Mouse (Mus musculus) cerebellum, adult 9-10 months (tissue): ENCODE measurements at regions not wholly inside any gene's neighbourhood (a gene's known extent, or its start where the extent isn't known, plus 50 kb on each side); places are given as distances from the start of the nearest gene placed in this dataset.

Experiments used
- DNase-seq: peaks from one replicate; pipeline ENCODE4 v3.0.0; 2022

DNA sequence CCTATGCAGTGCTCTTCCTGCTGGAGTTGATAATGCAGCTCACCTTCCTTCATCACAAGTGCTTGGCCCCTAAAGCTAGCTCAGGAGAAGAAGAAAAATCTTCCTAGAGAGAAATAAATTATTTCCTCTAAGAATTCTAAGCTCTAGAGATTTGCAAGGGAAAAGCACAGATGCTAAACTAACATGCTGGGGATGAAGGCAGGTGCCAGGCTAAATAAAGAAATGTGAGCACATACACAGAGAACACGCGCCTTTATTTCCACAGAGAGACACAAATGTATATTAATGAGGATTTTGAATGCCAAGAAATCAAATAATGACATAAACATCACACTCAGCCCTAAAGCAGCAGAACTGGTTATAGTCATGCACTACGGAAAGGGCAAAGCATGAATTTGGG lies 229.5 kb upstream of the Mamld1 start:
- DNase-seq: no peak

DNA sequence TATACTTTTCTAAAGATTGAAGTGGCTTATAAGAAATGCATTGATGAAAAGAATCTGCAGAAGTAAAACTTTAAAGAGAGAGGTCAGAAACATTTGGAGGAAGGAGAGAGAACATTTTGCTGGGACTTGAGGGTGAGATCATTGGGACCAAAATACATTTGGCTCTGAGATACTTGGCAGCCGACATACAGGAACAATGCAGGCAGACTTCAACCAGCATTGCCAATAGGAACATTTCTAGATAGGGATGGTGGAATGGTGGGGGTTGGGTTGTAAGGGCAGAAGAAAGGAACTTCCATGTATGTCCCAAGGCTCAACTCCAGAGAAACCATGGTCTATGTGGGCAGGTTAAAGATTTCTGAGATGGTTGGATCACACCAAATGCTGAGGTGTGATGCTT lies 232.3 kb upstream of the Mamld1 start:
- peak; percentile 75 for DNase-seq

GRCm38 (mm10) chrX:70816662-70817061 lies 233.4 kb upstream of the Mamld1 start:
- DNase-seq: peak; percentile 43

GRCm38 (mm10) chrX:70791796-70792195 lies 258.3 kb upstream of the Mamld1 start:
- no peak for DNase-seq

DNA sequence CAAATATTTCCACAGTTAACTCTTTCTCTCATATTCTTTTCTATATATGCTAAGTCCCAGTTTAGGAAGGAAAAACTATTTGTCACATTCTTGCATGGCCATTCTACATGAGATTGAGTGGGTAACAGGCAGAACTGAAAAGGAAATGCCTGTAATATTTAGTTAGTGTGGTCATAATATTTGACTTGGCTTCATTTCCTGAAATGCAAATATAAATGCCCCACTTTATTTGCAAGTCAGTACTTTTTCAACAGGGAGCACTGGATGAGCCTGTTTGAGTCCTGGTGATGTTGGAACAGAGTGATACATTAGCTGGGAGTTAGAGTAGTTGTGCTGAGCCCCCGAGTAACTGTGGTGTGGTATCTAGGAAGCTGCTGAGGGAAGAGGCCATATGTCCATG lies 285.9 kb upstream of the Tmem185a start:
- DNase-seq: no peak

DNA sequence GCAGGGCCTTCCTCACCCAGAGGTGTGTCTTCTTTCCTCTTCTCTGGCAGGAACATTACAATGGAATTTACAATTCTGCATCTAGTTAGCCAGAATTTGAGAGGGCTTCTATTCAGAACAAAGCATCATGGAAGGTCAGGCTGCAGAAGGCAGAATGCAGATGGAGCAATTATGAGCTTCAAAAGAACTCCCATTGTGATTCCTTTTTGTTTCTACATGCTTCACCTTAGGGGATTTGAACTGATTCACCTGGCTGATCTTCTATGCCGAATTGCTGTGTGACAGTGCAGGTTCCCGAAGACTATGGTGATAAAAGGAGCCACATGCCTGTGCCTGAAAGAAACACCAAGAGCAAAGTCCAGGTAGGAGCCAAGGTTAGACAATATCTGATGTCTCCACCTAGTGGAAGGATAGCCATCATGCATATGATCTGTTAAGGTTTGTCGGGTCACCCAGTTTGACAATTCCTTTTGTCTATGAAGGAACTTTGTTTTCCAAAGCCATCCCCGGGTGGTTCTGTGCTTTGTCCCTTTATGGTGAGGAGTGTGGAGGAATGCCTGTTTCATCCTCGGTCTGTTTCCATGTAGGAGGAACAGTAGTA lies 236.1 kb upstream of the Tmem185a start:
- DNase-seq: no peak

GRCm38 (mm10) chrX:70682194-70682593 lies 205.2 kb upstream of the Tmem185a start:
- no peak for DNase-seq

DNA sequence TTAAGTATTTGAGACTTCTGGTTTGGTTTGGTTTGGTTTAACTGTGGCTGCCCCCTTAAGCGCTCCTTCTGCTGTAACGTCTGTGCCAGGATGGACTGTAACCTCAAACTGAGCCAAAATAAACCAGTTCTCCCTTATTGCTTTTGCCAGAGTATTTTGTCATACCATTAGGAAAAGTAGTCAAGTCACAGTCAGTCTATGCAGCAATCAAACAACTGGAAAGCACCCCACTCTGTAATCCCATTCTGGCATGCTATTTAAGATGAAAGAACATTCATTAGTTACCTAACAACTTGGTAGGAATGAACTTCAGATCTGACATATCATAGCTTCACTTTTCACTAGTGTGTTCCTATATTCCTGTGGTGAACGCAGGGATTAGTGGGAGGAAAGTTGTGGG lies 190.1 kb upstream of the Tmem185a start:
- no peak for DNase-seq
